Mouse (Mus musculus) bone marrow macrophage, adult 2 months (primary cell): Measurements from ENCODE around the gene Iqsec1.

Experiments
- CTCF ChIP-seq: IDR thresholded peaks from 2 replicates; pipeline ENCODE4 v1.5.1; 2012; ENCODE audit warnings: low read depth, mild to moderate bottlenecking, low read length, moderate library complexity
- POLR2A ChIP-seq: IDR thresholded peaks from 2 replicates; pipeline ENCODE4 v1.6.1; 2012; ENCODE audit warnings: mild to moderate bottlenecking, low read depth, low read length, borderline replicate concordance

GRCm38 (mm10) chr6:90705738-90706137, 282.7 kb downstream of the Iqsec1 start:
- TF ChIP-seq POLR2A: no peak
- no peak for TF ChIP-seq CTCF
